Mouse (Mus musculus) spleen, adult 2 months (tissue): Measurements from ENCODE around the gene Ank2.

Source experiments
- CTCF ChIP-seq: fragments of 200-500 bp; IDR thresholded peaks from 2 replicates; pipeline ENCODE4 v1.5.1; 2011; ENCODE audit warnings: mild to moderate bottlenecking, inconsistent platforms; ENCODE audit not compliant: insufficient read depth, insufficient read length, insufficient replicate concordance; ENCODE audit errors: extremely low read depth
- POLR2A ChIP-seq: fragments of 200-500 bp; IDR thresholded peaks from 2 replicates; pipeline ENCODE4 v1.6.1; 2011; ENCODE audit warnings: low read depth, low read length, inconsistent platforms

DNA sequence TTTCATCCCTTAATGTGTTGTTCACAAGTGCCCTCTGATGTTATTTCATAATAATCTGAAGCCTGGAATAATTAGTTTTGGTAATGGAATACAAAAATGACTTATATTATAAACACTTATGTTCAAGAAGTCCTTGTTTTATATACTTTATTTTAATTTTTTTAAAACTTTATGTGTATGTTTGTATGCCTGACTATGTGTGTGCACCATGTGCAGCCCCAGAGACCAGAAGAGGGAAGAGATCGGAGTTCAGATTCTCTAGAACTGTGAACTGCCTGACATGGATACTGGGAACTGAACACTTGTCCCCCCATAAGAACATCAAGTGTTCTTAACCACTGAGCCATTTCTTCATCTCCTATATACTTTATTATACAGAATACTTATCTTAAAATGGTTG, 411.6 kb downstream of the Ank2 start:
- TF ChIP-seq POLR2A: no peak
- TF ChIP-seq CTCF: no peak
